Mouse (Mus musculus) granulocyte monocyte progenitor cell, adult 5-6 weeks (primary cell): Measurements from ENCODE around the gene Gdi2. TPM values are rescaled to one million over a fixed set of nuclear protein-coding genes. Genes with fewer than 3 reads are reported as not detected.
A peak's percentile ranks its signal among the peaks of the same experiment; 100 is the strongest.

ENCODE experiments used
- ATAC-seq: replicated peaks from 2 replicates; pipeline ENCODE4 v1.8.0; 2016; ENCODE audit warnings: mild to moderate bottlenecking, moderate TSS enrichment, inconsistent platforms; ENCODE audit not compliant: poor library complexity, severe bottlenecking
- total RNA-seq, 2 experiments: library from RNA; stranded (forward) in 1 of 2; stranded (reverse) in 1 of 2; fragments of 200-712, 200-1000 nt in 1 of 2; fragments of >200 nt in 1 of 2; fragmentation: Nextera tagmentation in 1 of 2; gene quantifications; 2 replicates each; pipeline ENCODE4 v1.2.3; 2014 to 2017

Gdi2 gene
- total RNA-seq, 2 experiments from 2014 or later: 417 to 523 TPM

DNA sequence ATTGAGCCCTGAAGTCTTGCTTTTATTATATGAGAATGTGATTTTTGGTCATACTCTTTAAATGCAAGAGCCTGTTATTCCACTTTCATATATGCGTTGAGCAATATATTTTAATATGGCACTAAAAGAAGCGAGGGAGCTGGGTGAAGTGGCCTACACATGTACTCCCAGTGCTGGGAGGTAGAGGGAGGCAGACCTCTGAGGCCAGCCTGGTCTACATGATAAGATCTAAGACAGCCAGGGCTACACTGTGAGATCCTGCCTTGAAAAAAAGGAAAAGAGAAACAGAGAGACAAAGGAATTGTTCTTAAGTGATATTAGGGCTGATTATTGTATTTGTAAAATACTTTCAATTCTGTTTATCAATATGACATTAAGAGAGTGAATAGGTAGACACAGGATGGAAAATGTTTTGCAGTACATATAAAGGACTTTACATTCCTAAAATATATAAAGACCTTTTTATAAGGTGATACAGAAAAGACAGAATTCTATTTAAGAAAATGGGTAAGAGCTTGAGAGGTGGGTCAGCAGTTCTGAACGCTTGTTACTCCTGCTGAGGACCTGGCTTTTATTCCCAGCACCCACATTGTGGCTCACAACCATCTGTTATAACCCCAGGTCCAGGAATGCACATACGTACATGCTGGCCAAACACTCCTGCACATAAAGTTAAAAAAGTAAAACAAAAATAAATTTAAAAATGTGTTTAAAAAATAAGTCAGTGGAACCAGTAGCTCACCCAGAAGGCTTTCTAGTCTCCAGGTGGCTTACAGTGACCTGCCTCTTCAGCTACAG is 6.4 kb downstream of the Gdi2 start:
- no peak for ATAC-seq

DNA sequence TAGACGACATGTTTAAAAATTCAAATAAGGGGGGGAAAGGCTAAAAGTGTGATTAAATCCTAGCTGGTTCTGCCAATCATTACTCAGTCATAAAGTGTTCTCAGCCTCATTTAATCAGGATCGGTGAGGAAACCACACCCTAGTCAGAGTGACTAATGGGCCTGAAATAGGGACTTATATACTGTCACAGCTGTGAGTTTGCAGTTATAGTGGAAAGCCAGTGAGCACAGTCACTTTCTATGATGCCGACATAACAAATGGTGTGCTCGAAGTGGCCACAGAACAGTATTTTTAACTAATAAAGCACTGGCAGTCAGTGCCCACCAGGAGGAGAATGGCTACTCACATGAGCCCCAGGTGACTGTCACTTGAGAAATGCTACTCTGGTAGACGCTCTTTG is 7.1 kb downstream of the Gdi2 start:
- peak; percentile 28; the same call in 1 of the 2 replicates for ATAC-seq

DNA sequence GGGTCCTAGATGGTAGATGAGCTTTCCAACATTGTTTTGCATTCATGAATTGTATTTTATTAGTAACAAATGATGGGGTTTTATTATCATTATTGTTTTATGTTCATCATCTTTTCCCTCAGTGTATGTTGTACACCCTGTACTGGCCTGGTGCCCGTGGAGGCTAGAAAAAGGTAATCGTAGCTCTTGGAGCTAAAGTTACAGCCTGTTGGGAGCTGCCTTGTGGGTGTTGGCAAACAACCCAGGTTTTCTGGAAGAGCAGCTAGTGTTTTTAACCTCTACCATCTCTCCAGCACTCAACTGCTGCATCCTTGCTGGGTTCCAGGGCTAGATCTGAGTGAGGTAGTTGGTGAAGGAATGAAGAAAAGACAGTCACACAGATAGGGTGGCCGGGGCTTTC is 9.5 kb downstream of the Gdi2 start:
- ATAC-seq: no peak

DNA sequence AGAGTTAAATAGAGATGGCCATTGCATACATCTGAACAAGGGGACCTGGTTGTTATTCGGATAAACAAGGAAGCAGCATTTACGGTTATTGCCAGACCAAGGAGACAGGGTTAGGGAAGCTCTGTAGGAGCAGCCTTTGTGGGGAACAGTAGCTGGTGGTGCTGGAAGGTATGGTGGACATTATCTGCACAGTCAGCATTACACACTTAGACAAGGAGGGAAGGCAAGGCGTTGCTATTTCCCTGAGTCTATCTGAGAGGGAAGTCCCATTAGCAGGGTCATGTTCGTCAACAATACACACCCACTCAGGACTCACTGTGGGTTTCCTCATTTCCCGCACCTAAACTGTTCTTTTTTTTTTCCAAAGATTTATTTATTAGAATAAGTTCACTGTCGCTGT is 10.0 kb downstream of the Gdi2 start:
- no peak for ATAC-seq

DNA sequence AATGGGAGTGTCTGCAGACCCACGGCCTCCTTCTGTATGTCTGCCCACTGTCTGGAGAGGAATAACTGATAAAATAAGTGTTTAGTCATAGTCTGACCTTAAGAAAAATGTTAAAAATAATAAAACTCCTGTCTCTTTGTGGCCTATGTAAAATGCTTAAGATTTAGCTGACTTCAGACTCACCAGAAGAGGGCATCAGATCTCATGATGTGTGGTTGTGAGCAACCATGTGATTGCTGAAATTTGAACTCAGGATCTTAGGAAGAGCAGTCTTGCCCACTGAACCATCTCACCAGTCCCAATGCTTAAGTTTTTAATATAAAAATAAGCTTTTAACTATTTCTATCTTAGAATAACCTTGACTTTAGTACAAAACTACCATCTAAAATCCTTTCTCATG is 25.3 kb downstream of the Gdi2 start:
- no peak for ATAC-seq

DNA sequence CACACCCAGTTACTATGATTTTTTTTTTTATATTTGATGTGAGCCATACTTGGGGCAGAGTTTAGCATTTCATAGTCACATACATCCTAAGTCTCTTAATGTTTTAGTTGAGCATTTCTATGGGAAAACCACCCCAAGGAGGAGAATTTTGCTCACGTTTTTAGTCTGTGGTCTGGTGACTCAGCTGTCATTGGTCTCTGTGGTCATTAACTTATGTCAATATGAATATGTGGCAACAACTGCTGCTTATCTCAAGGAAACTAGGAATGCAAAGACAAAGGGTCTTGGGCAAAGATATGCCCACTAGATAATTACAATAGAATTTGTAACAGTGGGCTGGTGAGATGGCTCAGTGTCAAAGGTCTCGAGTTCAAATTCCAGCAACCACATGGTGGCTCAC is 26.1 kb downstream of the Gdi2 start:
- ATAC-seq: peak; percentile 75

DNA sequence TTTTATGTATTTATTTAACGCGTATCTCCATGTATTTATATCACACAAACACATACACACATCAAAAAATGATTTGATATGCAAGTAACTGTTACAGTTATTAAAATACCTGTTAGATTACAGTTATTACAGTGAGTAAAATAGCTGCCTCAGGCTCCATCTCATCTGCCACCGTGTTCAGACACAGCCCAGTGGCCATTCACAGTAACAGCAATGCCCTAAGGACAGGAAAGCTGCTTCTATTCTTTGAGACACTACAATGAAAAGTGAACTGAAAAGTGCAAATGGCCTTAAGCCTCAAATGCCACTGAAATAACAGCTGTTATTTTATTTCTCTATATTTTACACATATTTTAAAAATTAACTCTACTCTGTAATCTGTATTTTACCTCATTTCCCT is 52.9 kb downstream of the Gdi2 start:
- ATAC-seq: no peak; the same call in 1 of the 2 replicates

DNA sequence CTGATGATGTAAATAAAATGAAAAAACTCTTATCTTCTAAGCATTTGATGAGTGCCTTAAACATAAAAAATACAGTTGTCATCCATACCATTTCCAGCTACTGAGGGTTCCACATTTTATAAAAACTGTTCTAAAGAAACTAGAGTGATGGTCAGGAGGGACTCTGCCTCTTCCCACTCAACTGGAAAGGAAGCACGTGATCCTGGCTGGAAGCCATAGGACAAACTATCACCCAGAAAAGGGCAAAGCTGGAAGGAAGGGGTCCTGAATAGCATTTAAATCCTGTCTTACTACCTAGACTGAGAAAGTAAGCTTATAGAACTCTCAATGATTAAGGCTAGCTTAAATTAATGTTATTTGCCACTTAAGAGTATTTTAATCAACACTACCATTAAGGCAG is 56.4 kb downstream of the Gdi2 start:
- no peak for ATAC-seq

DNA sequence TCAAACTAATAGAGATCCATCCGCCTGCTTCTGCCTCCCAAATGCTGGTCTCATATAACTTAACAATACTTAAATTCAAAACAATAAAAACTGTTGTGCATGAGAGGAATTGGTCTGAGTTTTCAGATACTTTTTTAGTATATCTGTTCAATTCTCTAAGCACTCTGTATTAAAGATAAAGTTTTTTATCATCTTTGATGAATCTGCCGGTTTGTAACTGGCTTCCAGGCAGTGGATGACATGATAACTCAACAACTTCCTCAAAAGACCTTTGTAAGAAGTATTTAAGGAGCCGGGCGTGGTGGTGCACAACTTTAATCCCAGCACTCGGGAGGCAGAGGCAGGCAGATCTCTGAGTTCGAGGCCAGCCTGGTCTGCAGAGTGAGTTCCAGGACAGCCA is 58.4 kb downstream of the Gdi2 start:
- ATAC-seq: no peak

DNA sequence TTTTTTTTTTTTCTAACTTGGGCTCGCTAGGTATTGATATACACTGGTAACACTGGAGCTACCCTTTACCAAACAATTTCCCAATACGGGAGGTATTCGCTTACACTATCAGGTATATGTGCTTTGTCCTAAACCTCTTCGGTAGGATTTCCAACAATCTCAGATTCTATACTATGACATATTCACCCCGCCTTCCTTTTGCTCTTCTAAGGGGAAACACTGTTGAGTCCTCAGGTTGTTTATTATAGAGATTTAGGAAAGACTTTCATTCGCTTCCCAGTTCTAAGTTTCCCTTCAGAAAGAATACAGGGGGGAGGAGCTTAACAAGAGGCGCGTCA is 71.9 kb downstream of the Gdi2 start:
- no peak for ATAC-seq

DNA sequence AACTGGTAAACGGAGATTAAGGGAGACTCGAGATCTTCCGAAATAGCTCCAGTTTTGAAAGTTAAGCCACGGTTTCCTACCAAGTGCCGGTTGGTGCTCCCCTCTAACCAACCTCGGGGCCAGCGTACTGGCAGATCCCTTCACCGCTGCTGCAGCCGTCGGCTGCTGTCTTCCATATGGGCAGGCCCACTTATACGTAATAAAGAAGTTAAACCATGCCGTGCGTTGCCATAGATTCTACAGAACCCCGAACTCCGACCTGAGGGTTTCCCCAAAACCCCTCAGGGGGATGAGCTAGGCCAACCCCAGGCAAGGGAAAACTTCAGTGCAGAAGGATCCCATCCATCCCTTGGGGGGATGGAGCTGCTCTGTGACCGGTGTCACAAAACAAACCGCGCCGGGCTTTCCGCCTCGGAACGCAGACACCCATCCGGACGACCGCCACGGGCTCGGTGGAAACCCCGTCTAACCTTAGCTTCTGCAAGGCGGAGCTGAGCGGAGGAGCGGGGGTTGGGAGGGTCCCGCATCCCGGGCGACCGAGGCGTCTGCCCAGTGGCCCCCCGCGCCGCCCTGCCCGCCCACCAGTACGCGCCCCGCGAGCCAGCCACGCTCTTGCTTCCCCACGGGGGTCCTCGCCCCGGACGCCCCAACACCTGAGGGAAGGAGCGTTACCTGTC is 72.4 kb downstream of the Gdi2 start:
- peak; percentile 48 for ATAC-seq

DNA sequence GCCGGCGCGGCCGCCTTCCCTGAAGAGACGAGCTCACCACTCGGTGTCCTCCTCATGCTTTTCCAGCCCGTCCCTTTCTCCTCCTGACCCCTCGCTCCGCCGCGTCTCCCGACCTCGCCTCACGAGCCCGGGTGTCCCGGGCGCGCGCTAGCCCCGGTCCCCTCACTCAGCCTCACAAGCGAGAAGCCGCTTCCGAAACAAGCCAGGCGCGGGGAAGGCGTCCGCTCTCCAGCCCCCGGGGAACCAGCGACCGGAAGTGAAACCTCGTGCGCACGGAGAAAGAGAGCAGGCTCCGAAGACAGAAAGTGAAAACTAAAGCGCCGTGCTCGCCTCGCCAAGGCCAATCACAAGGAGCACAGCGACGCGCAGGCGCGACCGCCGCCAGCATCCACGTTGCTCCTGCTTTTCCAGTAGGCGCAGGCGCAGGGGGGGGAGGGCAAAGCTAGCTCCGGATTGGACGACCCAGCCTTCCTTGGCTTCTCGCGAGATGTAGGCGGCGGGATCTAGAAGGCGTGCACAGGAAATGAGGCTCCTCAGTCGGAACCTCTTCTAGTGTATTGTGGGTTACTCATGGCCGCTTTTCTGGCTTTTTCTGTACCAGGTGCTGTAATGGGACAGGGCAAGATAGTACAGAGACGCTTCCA is 73.1 kb downstream of the Gdi2 start, which contains the start of gene Fam208b:
Gene Fam208b (minus strand): TSS at position 314 of the 644 bp plus-strand sequence.
- peak; percentile 93 for ATAC-seq

Other genes with a start within 250 kb of the Gdi2 start
- gene Fam208b, start 73.0 kb downstream of the Gdi2 start, total RNA-seq (2014; fragmentation: Nextera tagmentation): 44.0 and 52.0 TPM in 2 replicates
- 31.9 and 34.1 TPM in 2 replicates for gene Fam208b, start 73.0 kb downstream of the Gdi2 start, total RNA-seq (2017)
- gene Asb13, start 96.0 kb downstream of the Gdi2 start, total RNA-seq (2014; fragmentation: Nextera tagmentation): 5.2 and 7.0 TPM in 2 replicates
- gene Asb13, start 96.0 kb downstream of the Gdi2 start, total RNA-seq (2017): 1.5 and 1.9 TPM in 2 replicates